Mouse (Mus musculus) cerebellum, adult 2 months (tissue): ENCODE measurements around the gene 9930111J21Rik2.
"Not testable (repeated sequence)": the region's sequence is repeated elsewhere in the genome, so short reads cannot be mapped to it uniquely, and the experiment has no call there.

ENCODE experiments used
- CTCF ChIP-seq: fragments of 200-500 bp; IDR thresholded peaks from 2 replicates; pipeline ENCODE4 v1.5.1; 2011; ENCODE audit warnings: low read depth, mild to moderate bottlenecking, control low read depth, low read length, moderate library complexity, borderline replicate concordance; ENCODE audit not compliant: insufficient read depth
- POLR2A ChIP-seq: fragments of 200-500 bp; IDR thresholded peaks from 2 replicates; pipeline ENCODE4 v1.6.1; 2011; ENCODE audit warnings: low read length, control low read depth, borderline replicate concordance; ENCODE audit not compliant: insufficient read depth

DNA sequence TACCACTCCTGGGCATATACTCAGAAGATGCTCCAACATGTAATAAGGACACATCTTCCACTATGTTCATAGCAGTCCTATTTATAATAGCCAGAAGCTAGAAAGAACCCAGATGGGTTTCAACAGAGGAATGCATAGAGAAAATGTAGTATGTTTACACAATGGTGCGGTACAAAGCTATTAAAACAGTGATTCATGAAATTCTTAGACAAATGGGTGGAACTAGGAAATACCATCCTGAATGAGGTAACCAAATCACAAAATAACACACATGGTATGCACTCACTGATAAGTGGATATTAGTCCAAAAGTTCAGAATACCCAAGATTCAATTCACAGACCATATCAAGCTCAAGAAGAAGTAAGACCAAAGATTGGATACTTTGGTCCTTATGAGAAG, 76.4 kb downstream of the 9930111J21Rik2 start:
- TF ChIP-seq POLR2A, CTCF: not testable (repeated sequence)
